Mouse (Mus musculus): Measurements from ENCODE around the gene Arhgef39. TPM values are rescaled to one million over a fixed set of nuclear protein-coding genes. Genes with fewer than 3 reads are reported as not detected.

Arhgef39 gene
- polyA plus RNA-seq, 1 experiment from 2014 or later = 42.5 TPM

GRCm38 (mm10) chr4:43513300-43513699 lies 13.8 kb upstream of the Arhgef39 start:
- Histone ChIP-seq H3K27me3 (replicated peaks; ENCODE audit: control insufficient read depth, insufficient read depth, low read length) (no peaks in the 10 kb centered on the region), H3K27ac (ENCODE audit: low read depth) (no peak overlapping the region), H3K9me3 (ENCODE audit: control insufficient read depth, low read length) (no peaks in the 10 kb centered on the region), H3K4me2 (ENCODE audit: low read length) (no peak overlapping the region), H3K4me1 (replicated peaks; ENCODE audit: control insufficient read depth, insufficient read depth, low read length) (peaks cover 6% of the 10 kb centered on the region; the same call in 1 of the 2 replicates), H3K36me3 (ENCODE audit: control insufficient read depth, insufficient read depth, low read length) (peaks cover 27% of the 10 kb centered on the region), H3K9ac (ENCODE audit: low read length) (no peak overlapping the region), H3K4me3 (ENCODE audit: low read depth, low read length) (no peak overlapping the region)
- 88% methylated on average over 4 of the region's 4 CpGs for WGBS
- DNase-seq (ENCODE audit: low spot score) = no peak
- ATAC-seq (replicated peaks; ENCODE audit: low FRiP score, low TSS enrichment, low read depth) = no peak

- DNase-seq (ENCODE audit: low spot score) (no peak), ATAC-seq (replicated peaks; ENCODE audit: low FRiP score, low TSS enrichment, low read depth) (no peak)
- 64% methylated on average over 7 of the region's 7 CpGs for WGBS
- H3K36me3 ChIP-seq (ENCODE audit: control insufficient read depth, insufficient read depth, low read length) = peaks cover 20% of the 10 kb centered on the region
- no peak overlapping the region for H3K4me2 ChIP-seq (ENCODE audit: low read length)
- no peaks in the 10 kb centered on the region for H3K27me3 ChIP-seq (replicated peaks; ENCODE audit: control insufficient read depth, insufficient read depth, low read length)
- H3K9me3 ChIP-seq (ENCODE audit: control insufficient read depth, low read length) = no peaks in the 10 kb centered on the region
- no peak overlapping the region for H3K9ac ChIP-seq (ENCODE audit: low read length)
- H3K27ac ChIP-seq (ENCODE audit: low read depth) = no peak overlapping the region
- H3K4me1 ChIP-seq (replicated peaks; ENCODE audit: control insufficient read depth, insufficient read depth, low read length) = peaks cover 12% of the 10 kb centered on the region; the same call in 1 of the 2 replicates
- no peak overlapping the region for H3K4me3 ChIP-seq (ENCODE audit: low read depth, low read length)
Observed at GRCm38 (mm10) chr4:43512653-43513052, 13.2 kb upstream of the Arhgef39 start.

GRCm38 (mm10) chr4:43511675-43512454 lies 12.4 kb upstream of the Arhgef39 start:
- WGBS = 74% methylated on average over 17 of the region's 19 CpGs
- Histone ChIP-seq H3K4me2 (ENCODE audit: low read length) (no peak overlapping the region), H3K9ac (ENCODE audit: low read length) (no peak overlapping the region), H3K4me1 (replicated peaks; ENCODE audit: control insufficient read depth, insufficient read depth, low read length) (peaks cover 14% of the 10 kb centered on the region; the same call in 1 of the 2 replicates), H3K27me3 (replicated peaks; ENCODE audit: control insufficient read depth, insufficient read depth, low read length) (no peaks in the 10 kb centered on the region), H3K4me3 (ENCODE audit: low read depth, low read length) (no peak overlapping the region), H3K9me3 (ENCODE audit: control insufficient read depth, low read length) (no peaks in the 10 kb centered on the region), H3K27ac (ENCODE audit: low read depth) (no peak overlapping the region), H3K36me3 (ENCODE audit: control insufficient read depth, insufficient read depth, low read length) (peaks cover 13% of the 10 kb centered on the region)
- no peak for ATAC-seq (replicated peaks; ENCODE audit: low FRiP score, low TSS enrichment, low read depth)
- DNase-seq (ENCODE audit: low spot score) = no peak

- WGBS = 43% methylated on average over 9 of the region's 9 CpGs
- Histone ChIP-seq H3K4me2 (ENCODE audit: low read length) (peak overlapping the region; percentile 65), H3K9ac (ENCODE audit: low read length) (no peak overlapping the region), H3K36me3 (ENCODE audit: control insufficient read depth, insufficient read depth, low read length) (no peaks in the 10 kb centered on the region), H3K4me1 (replicated peaks; ENCODE audit: control insufficient read depth, insufficient read depth, low read length) (peaks cover 14% of the 10 kb centered on the region; the same call in 1 of the 2 replicates), H3K4me3 (ENCODE audit: low read depth, low read length) (0 out of 2 replicates have a peak overlapping the region, but pooled peaks have one; percentile 43), H3K9me3 (ENCODE audit: control insufficient read depth, low read length) (no peaks in the 10 kb centered on the region), H3K27me3 (replicated peaks; ENCODE audit: control insufficient read depth, insufficient read depth, low read length) (no peaks in the 10 kb centered on the region), H3K27ac (ENCODE audit: low read depth) (0 out of 2 replicates have a peak overlapping the region, but pooled peaks have one; percentile 16)
- DNase-seq (ENCODE audit: low spot score) (no peak), ATAC-seq (replicated peaks; ENCODE audit: low FRiP score, low TSS enrichment, low read depth) (no peak)
Observed at GRCm38 (mm10) chr4:43509109-43509508, 9.6 kb upstream of the Arhgef39 start.

- Histone ChIP-seq H3K9ac (ENCODE audit: low read length) (peak overlapping the region; percentile 42), H3K4me2 (ENCODE audit: low read length) (peak overlapping the region; percentile 65), H3K27ac (ENCODE audit: low read depth) (no peak overlapping the region), H3K9me3 (ENCODE audit: control insufficient read depth, low read length) (no peaks in the 10 kb centered on the region), H3K4me1 (replicated peaks; ENCODE audit: control insufficient read depth, insufficient read depth, low read length) (peaks cover 14% of the 10 kb centered on the region; the same call in 1 of the 2 replicates), H3K36me3 (ENCODE audit: control insufficient read depth, insufficient read depth, low read length) (no peaks in the 10 kb centered on the region), H3K27me3 (replicated peaks; ENCODE audit: control insufficient read depth, insufficient read depth, low read length) (no peaks in the 10 kb centered on the region), H3K4me3 (ENCODE audit: low read depth, low read length) (peak overlapping the region; percentile 43)
- DNase-seq (ENCODE audit: low spot score) = peak; percentile 82
- 3% methylated on average over 13 of the region's 13 CpGs for WGBS
- ATAC-seq (replicated peaks; ENCODE audit: low FRiP score, low TSS enrichment, low read depth) = peak; percentile 77
Observed at GRCm38 (mm10) chr4:43508666-43508997, 9.1 kb upstream of the Arhgef39 start.

- no peaks in the 10 kb centered on the region for H3K36me3 ChIP-seq (ENCODE audit: control insufficient read depth, insufficient read depth, low read length)
- WGBS = 7% methylated on average over 21 of the region's 22 CpGs
- peaks cover 14% of the 10 kb centered on the region; the same call in 1 of the 2 replicates for H3K4me1 ChIP-seq (replicated peaks; ENCODE audit: control insufficient read depth, insufficient read depth, low read length)
- DNase-seq (ENCODE audit: low spot score) (peak; percentile 70), ATAC-seq (replicated peaks; ENCODE audit: low FRiP score, low TSS enrichment, low read depth) (peak; percentile 32; the same call in 1 of the 2 replicates)
- H3K4me2 ChIP-seq (ENCODE audit: low read length) = peak overlapping the region; percentile 65
- H3K9ac ChIP-seq (ENCODE audit: low read length) = peak overlapping the region; percentile 42
- H3K9me3 ChIP-seq (ENCODE audit: control insufficient read depth, low read length) = no peaks in the 10 kb centered on the region
- no peaks in the 10 kb centered on the region for H3K27me3 ChIP-seq (replicated peaks; ENCODE audit: control insufficient read depth, insufficient read depth, low read length)
- H3K4me3 ChIP-seq (ENCODE audit: low read depth, low read length) = peak overlapping the region; percentile 43
- H3K27ac ChIP-seq (ENCODE audit: low read depth) = no peak overlapping the region
Observed at GRCm38 (mm10) chr4:43507938-43508665, 8.6 kb upstream of the Arhgef39 start.

GRCm38 (mm10) chr4:43506536-43507185 lies 7.2 kb upstream of the Arhgef39 start, which contains the start of gene Car9:
Gene Car9 (plus strand): TSS chr4:43506966.
- WGBS = 52% methylated on average over 9 of the region's 9 CpGs
- no peak within 1 kb of the TSS for H3K9ac ChIP-seq (ENCODE audit: low read length)

GRCm38 (mm10) chr4:43506074-43506473 lies 6.6 kb upstream of the Arhgef39 start:
- 80% methylated on average over 8 of the region's 8 CpGs for WGBS
- Histone ChIP-seq H3K36me3 (ENCODE audit: control insufficient read depth, insufficient read depth, low read length) (no peaks in the 10 kb centered on the region), H3K9ac (ENCODE audit: low read length) (no peak overlapping the region), H3K4me3 (ENCODE audit: low read depth, low read length) (no peak overlapping the region), H3K27me3 (replicated peaks; ENCODE audit: control insufficient read depth, insufficient read depth, low read length) (no peaks in the 10 kb centered on the region), H3K27ac (ENCODE audit: low read depth) (no peak overlapping the region), H3K9me3 (ENCODE audit: control insufficient read depth, low read length) (no peaks in the 10 kb centered on the region), H3K4me1 (replicated peaks; ENCODE audit: control insufficient read depth, insufficient read depth, low read length) (peaks cover 14% of the 10 kb centered on the region; the same call in 1 of the 2 replicates), H3K4me2 (ENCODE audit: low read length) (no peak overlapping the region)
- ATAC-seq (replicated peaks; ENCODE audit: low FRiP score, low TSS enrichment, low read depth) = no peak
- no peak for DNase-seq (ENCODE audit: low spot score)

More at GRCm38 (mm10) chr4:43506536-43507185, 7.2 kb upstream of the Arhgef39 start, which contains the start of gene Car9:
- no peak within 1 kb of the TSS for H3K27ac ChIP-seq (ENCODE audit: low read depth)
- H3K4me3 ChIP-seq (ENCODE audit: low read depth, low read length) = peak within 1 kb of the TSS; percentile 43
- no peaks in the 10 kb centered on the region for H3K9me3 ChIP-seq (ENCODE audit: control insufficient read depth, low read length)
- peaks cover 14% of the 10 kb centered on the region; the same call in 1 of the 2 replicates for H3K4me1 ChIP-seq (replicated peaks; ENCODE audit: control insufficient read depth, insufficient read depth, low read length)
- DNase-seq (ENCODE audit: low spot score) (no peak), ATAC-seq (replicated peaks; ENCODE audit: low FRiP score, low TSS enrichment, low read depth) (no peak)
- no peaks in the 10 kb centered on the region for H3K27me3 ChIP-seq (replicated peaks; ENCODE audit: control insufficient read depth, insufficient read depth, low read length)
- H3K36me3 ChIP-seq (ENCODE audit: control insufficient read depth, insufficient read depth, low read length) = no peaks in the 10 kb centered on the region
- peak within 1 kb of the TSS; percentile 65 for H3K4me2 ChIP-seq (ENCODE audit: low read length)
